Mouse (Mus musculus): ENCODE data around the gene Nfasc. TPM values are rescaled to one million over a fixed set of nuclear protein-coding genes. Genes with fewer than 3 reads are reported as not detected.

The Nfasc gene
- 0.02 TPM in 1 of 2 replicates, not detected in the other for polyA plus RNA-seq (2015; fragmentation: Nextera tagmentation; extraction: Ambion mirVana)

- no peaks in the 10 kb centered on the region for H3K4me1 ChIP-seq (ENCODE audit: control insufficient read depth, low read depth, low read length)
- no peaks in the 10 kb centered on the region for H3K36me3 ChIP-seq (ENCODE audit: control insufficient read depth, insufficient read depth)
- H3K4me3 ChIP-seq (ENCODE audit: low read depth, low read length) = no peak within 1 kb of the TSS
- H3K9me3 ChIP-seq (replicated peaks; ENCODE audit: control insufficient read depth, low read length) = no peaks in the 10 kb centered on the region
- no peak within 1 kb of the TSS for H3K27ac ChIP-seq (ENCODE audit: low read length)
- no peak within 1 kb of the TSS for H3K9ac ChIP-seq (ENCODE audit: low read depth, low read length)
- 6% methylated on average over 50 of the region's 51 CpGs for WGBS (ENCODE audit: insufficient replicate concordance)
- no peak within 1 kb of the TSS for H3K4me2 ChIP-seq (ENCODE audit: low read depth, low read length)
- peaks cover 31% of the 10 kb centered on the region for H3K27me3 ChIP-seq (ENCODE audit: control insufficient read depth, insufficient read depth, low read depth, low read length)
- ATAC-seq (ENCODE audit: low read depth) = no peak
Measured at GRCm38 (mm10) chr1:132741175-132741997, at the start of gene Nfasc. Gene Nfasc (minus strand): TSS chr1:132741797.

GRCm38 (mm10) chr1:132791049-132791448 lies 49.5 kb upstream of the Nfasc start:
- H3K4me3 ChIP-seq (ENCODE audit: low read depth, low read length) = no peak overlapping the region
- H3K27me3 ChIP-seq (ENCODE audit: control insufficient read depth, insufficient read depth, low read depth, low read length) = no peaks in the 10 kb centered on the region
- H3K36me3 ChIP-seq (ENCODE audit: control insufficient read depth, insufficient read depth) = no peaks in the 10 kb centered on the region
- no peak overlapping the region for H3K4me2 ChIP-seq (ENCODE audit: low read depth, low read length)
- ATAC-seq (ENCODE audit: low read depth) = no peak
- no peaks in the 10 kb centered on the region for H3K4me1 ChIP-seq (ENCODE audit: control insufficient read depth, low read depth, low read length)
- no peaks in the 10 kb centered on the region for H3K9me3 ChIP-seq (replicated peaks; ENCODE audit: control insufficient read depth, low read length)
- no peak overlapping the region for H3K9ac ChIP-seq (ENCODE audit: low read depth, low read length)
- H3K27ac ChIP-seq (ENCODE audit: low read length) = no peak overlapping the region
- 72% methylated on average over 6 of the region's 6 CpGs for WGBS (ENCODE audit: insufficient replicate concordance)

- H3K4me3 ChIP-seq (ENCODE audit: low read depth, low read length) = no peak overlapping the region
- no peaks in the 10 kb centered on the region for H3K4me1 ChIP-seq (ENCODE audit: control insufficient read depth, low read depth, low read length)
- no peaks in the 10 kb centered on the region for H3K9me3 ChIP-seq (replicated peaks; ENCODE audit: control insufficient read depth, low read length)
- H3K9ac ChIP-seq (ENCODE audit: low read depth, low read length) = no peak overlapping the region
- 62% methylated on average over 5 of the region's 5 CpGs for WGBS (ENCODE audit: insufficient replicate concordance)
- H3K36me3 ChIP-seq (ENCODE audit: control insufficient read depth, insufficient read depth) = no peaks in the 10 kb centered on the region
- ATAC-seq (ENCODE audit: low read depth) = no peak
- H3K27me3 ChIP-seq (ENCODE audit: control insufficient read depth, insufficient read depth, low read depth, low read length) = no peaks in the 10 kb centered on the region
- H3K27ac ChIP-seq (ENCODE audit: low read length) = no peak overlapping the region
- no peak overlapping the region for H3K4me2 ChIP-seq (ENCODE audit: low read depth, low read length)
Measured at GRCm38 (mm10) chr1:132786866-132787265, 45.3 kb upstream of the Nfasc start.

- no peak overlapping the region for H3K9ac ChIP-seq (ENCODE audit: low read depth, low read length)
- H3K27ac ChIP-seq (ENCODE audit: low read length) = no peak overlapping the region
- ATAC-seq (ENCODE audit: low read depth) = no peak
- H3K4me2 ChIP-seq (ENCODE audit: low read depth, low read length) = no peak overlapping the region
- H3K27me3 ChIP-seq (ENCODE audit: control insufficient read depth, insufficient read depth, low read depth, low read length) = no peaks in the 10 kb centered on the region
- no peaks in the 10 kb centered on the region for H3K36me3 ChIP-seq (ENCODE audit: control insufficient read depth, insufficient read depth)
- WGBS (ENCODE audit: insufficient replicate concordance) = 59% methylated on average over 13 of the region's 13 CpGs
- H3K4me1 ChIP-seq (ENCODE audit: control insufficient read depth, low read depth, low read length) = no peaks in the 10 kb centered on the region
- no peaks in the 10 kb centered on the region for H3K9me3 ChIP-seq (replicated peaks; ENCODE audit: control insufficient read depth, low read length)
- H3K4me3 ChIP-seq (ENCODE audit: low read depth, low read length) = no peak overlapping the region
Measured at GRCm38 (mm10) chr1:132781607-132782445, 40.2 kb upstream of the Nfasc start.

- H3K4me1 ChIP-seq (ENCODE audit: control insufficient read depth, low read depth, low read length) = no peaks in the 10 kb centered on the region
- no peak for ATAC-seq (ENCODE audit: low read depth)
- no peak overlapping the region for H3K4me2 ChIP-seq (ENCODE audit: low read depth, low read length)
- no peaks in the 10 kb centered on the region for H3K9me3 ChIP-seq (replicated peaks; ENCODE audit: control insufficient read depth, low read length)
- H3K9ac ChIP-seq (ENCODE audit: low read depth, low read length) = no peak overlapping the region
- no peak overlapping the region for H3K4me3 ChIP-seq (ENCODE audit: low read depth, low read length)
- H3K27me3 ChIP-seq (ENCODE audit: control insufficient read depth, insufficient read depth, low read depth, low read length) = no peaks in the 10 kb centered on the region
- WGBS (ENCODE audit: insufficient replicate concordance) = 59% methylated on average over 5 of the region's 5 CpGs
- H3K36me3 ChIP-seq (ENCODE audit: control insufficient read depth, insufficient read depth) = no peaks in the 10 kb centered on the region
- H3K27ac ChIP-seq (ENCODE audit: low read length) = no peak overlapping the region
Measured at GRCm38 (mm10) chr1:132780961-132781360, 39.4 kb upstream of the Nfasc start.

GRCm38 (mm10) chr1:132780254-132780653 lies 38.7 kb upstream of the Nfasc start:
- no peak overlapping the region for H3K4me2 ChIP-seq (ENCODE audit: low read depth, low read length)
- no peak overlapping the region for H3K4me3 ChIP-seq (ENCODE audit: low read depth, low read length)
- no peaks in the 10 kb centered on the region for H3K9me3 ChIP-seq (replicated peaks; ENCODE audit: control insufficient read depth, low read length)
- H3K36me3 ChIP-seq (ENCODE audit: control insufficient read depth, insufficient read depth) = no peaks in the 10 kb centered on the region
- ATAC-seq (ENCODE audit: low read depth) = no peak
- H3K27me3 ChIP-seq (ENCODE audit: control insufficient read depth, insufficient read depth, low read depth, low read length) = no peaks in the 10 kb centered on the region
- WGBS (ENCODE audit: insufficient replicate concordance) = 70% methylated on average over 1 of the region's 1 CpGs
- H3K27ac ChIP-seq (ENCODE audit: low read length) = no peak overlapping the region
- H3K9ac ChIP-seq (ENCODE audit: low read depth, low read length) = no peak overlapping the region
- H3K4me1 ChIP-seq (ENCODE audit: control insufficient read depth, low read depth, low read length) = no peaks in the 10 kb centered on the region

GRCm38 (mm10) chr1:132774959-132775358 lies 33.4 kb upstream of the Nfasc start:
- Histone ChIP-seq H3K4me3 (ENCODE audit: low read depth, low read length) (no peak overlapping the region), H3K4me2 (ENCODE audit: low read depth, low read length) (no peak overlapping the region), H3K36me3 (ENCODE audit: control insufficient read depth, insufficient read depth) (no peaks in the 10 kb centered on the region), H3K27ac (ENCODE audit: low read length) (no peak overlapping the region), H3K27me3 (ENCODE audit: control insufficient read depth, insufficient read depth, low read depth, low read length) (no peaks in the 10 kb centered on the region), H3K4me1 (ENCODE audit: control insufficient read depth, low read depth, low read length) (no peaks in the 10 kb centered on the region), H3K9me3 (replicated peaks; ENCODE audit: control insufficient read depth, low read length) (no peaks in the 10 kb centered on the region), H3K9ac (ENCODE audit: low read depth, low read length) (no peak overlapping the region)
- WGBS (ENCODE audit: insufficient replicate concordance) = 63% methylated on average over 6 of the region's 6 CpGs
- ATAC-seq (ENCODE audit: low read depth) = no peak

- Histone ChIP-seq H3K9me3 (replicated peaks; ENCODE audit: control insufficient read depth, low read length) (no peaks in the 10 kb centered on the region), H3K36me3 (ENCODE audit: control insufficient read depth, insufficient read depth) (no peaks in the 10 kb centered on the region), H3K4me2 (ENCODE audit: low read depth, low read length) (no peak overlapping the region), H3K4me1 (ENCODE audit: control insufficient read depth, low read depth, low read length) (no peaks in the 10 kb centered on the region), H3K9ac (ENCODE audit: low read depth, low read length) (no peak overlapping the region), H3K27me3 (ENCODE audit: control insufficient read depth, insufficient read depth, low read depth, low read length) (no peaks in the 10 kb centered on the region), H3K27ac (ENCODE audit: low read length) (no peak overlapping the region), H3K4me3 (ENCODE audit: low read depth, low read length) (no peak overlapping the region)
- ATAC-seq (ENCODE audit: low read depth) = no peak
- WGBS (ENCODE audit: insufficient replicate concordance) = 21% methylated on average over 5 of the region's 5 CpGs
Measured at GRCm38 (mm10) chr1:132771377-132771776, 29.8 kb upstream of the Nfasc start.

- H3K27me3 ChIP-seq (ENCODE audit: control insufficient read depth, insufficient read depth, low read depth, low read length) = no peaks in the 10 kb centered on the region
- no peak overlapping the region for H3K4me3 ChIP-seq (ENCODE audit: low read depth, low read length)
- no peak overlapping the region for H3K4me2 ChIP-seq (ENCODE audit: low read depth, low read length)
- no peak overlapping the region for H3K27ac ChIP-seq (ENCODE audit: low read length)
- WGBS (ENCODE audit: insufficient replicate concordance) = 39% methylated on average over 3 of the region's 3 CpGs
- ATAC-seq (ENCODE audit: low read depth) = no peak
- H3K4me1 ChIP-seq (ENCODE audit: control insufficient read depth, low read depth, low read length) = no peaks in the 10 kb centered on the region
- no peak overlapping the region for H3K9ac ChIP-seq (ENCODE audit: low read depth, low read length)
- H3K9me3 ChIP-seq (replicated peaks; ENCODE audit: control insufficient read depth, low read length) = no peaks in the 10 kb centered on the region
- no peaks in the 10 kb centered on the region for H3K36me3 ChIP-seq (ENCODE audit: control insufficient read depth, insufficient read depth)
Measured at GRCm38 (mm10) chr1:132769559-132769958, 28.0 kb upstream of the Nfasc start.

All from liver, embryonic 16.5 days (tissue).